In the genomic region with DNA sequence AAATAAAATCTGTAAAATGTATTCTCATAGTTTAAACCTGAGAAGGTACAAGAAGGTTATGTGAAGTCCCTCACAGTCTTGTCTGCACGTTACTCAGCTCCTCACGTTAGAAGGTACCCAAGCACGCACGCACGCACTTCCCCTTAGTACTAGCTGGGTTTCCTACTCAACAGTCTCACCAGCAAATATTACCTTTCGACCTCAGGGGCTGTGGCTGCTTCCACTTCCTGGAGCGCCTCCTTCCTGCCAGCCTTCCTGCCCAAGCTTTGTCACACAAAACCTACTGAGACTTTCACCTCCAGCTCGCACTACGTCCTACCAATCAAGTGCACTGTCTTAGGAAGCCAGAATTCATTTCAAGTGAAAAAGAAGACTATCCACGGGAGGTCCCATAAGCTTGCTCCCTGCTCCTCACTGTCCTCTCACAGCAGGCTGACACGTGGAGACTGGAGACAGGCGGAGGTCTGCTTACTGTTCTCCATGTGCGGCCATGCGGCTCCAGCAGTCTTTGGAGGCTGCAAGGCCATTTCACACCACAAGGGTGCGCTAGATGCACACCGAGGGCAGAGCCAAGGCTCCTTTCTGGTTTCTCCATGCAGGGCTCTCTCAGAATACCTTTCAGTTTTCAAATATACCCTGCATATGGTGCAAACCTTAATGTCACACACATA, we compare ENCODE assay signal across 8 mouse cellular contexts. TPM values are rescaled to one million over a fixed set of nuclear protein-coding genes. Genes with fewer than 3 reads are reported as not detected.
DNase-seq lines count a peak whose midpoint lies in the region; ATAC-seq lines count a peak whose summit lies in the region.

No protein-coding gene starts in this region.

- WGBS in heart, embryonic 14.5 days: 33% methylated on average over 16 of the region's 16 CpGs
- WGBS in liver, embryonic 12.5 days (ENCODE audit: insufficient replicate concordance): 14% methylated on average over 16 of the region's 16 CpGs
- WGBS in stomach, embryonic 15.5 days: 26% methylated on average over 16 of the region's 16 CpGs

- peak; percentile 58 for DNase-seq in c-Kit-negative CD71-positive TER-119-positive erythroid progenitor cells, embryonic 14.5 days (ENCODE audit: low read depth, low spot score)
- DNase-seq in fibroblast of lung, adult 2 months (ENCODE audit: low read depth): peak; percentile 44
- peak; percentile 96 for DNase-seq in kidney, postnatal 10 days
- DNase-seq in neural tube, embryonic 10.5 days (ENCODE audit: extremely low spot score, low spot score): peak; percentile 94

- H3K4me2 ChIP-seq in heart, embryonic 14.5 days (ENCODE audit: low read length): peak overlapping the region; percentile 35
- peak overlapping the region; percentile 52 for H3K4me2 ChIP-seq in liver, embryonic 12.5 days
- peak overlapping the region; percentile 43 for H3K4me2 ChIP-seq in stomach, embryonic 15.5 days

- ATAC-seq in CD4-positive, CD25-positive, alpha-beta regulatory T cell, adult 4 months: peak; percentile 97
- ATAC-seq in heart, embryonic 14.5 days (ENCODE audit: insufficient number of reproducible peaks, insufficient read depth, low FRiP score, low read depth): peak; percentile 51; the same call in 1 of the 2 replicates
- peak; percentile 75 for ATAC-seq in liver, embryonic 12.5 days
- peak; percentile 85 for ATAC-seq in stomach, embryonic 15.5 days (ENCODE audit: insufficient read depth, low FRiP score, low read depth)

- H3K9ac ChIP-seq in heart, embryonic 14.5 days (ENCODE audit: low read length): no peak overlapping the region
- peak overlapping the region; percentile 40 for H3K9ac ChIP-seq in liver, embryonic 12.5 days
- no peak overlapping the region for H3K9ac ChIP-seq in stomach, embryonic 15.5 days

- H3K4me1 ChIP-seq in heart, embryonic 14.5 days (ENCODE audit: control insufficient read depth in 2 of 2, insufficient read depth in 2 of 2, low read length in 2 of 2): peaks cover 8 to 31% of the 10 kb centered on the region in 2 experiments
- H3K4me1 ChIP-seq in liver, embryonic 12.5 days: peaks cover 65% of the 10 kb centered on the region
- H3K4me1 ChIP-seq in stomach, embryonic 15.5 days: peaks cover 4% of the 10 kb centered on the region; the same call in 1 of the 2 replicates

- no peaks in the 10 kb centered on the region for H3K27me3 ChIP-seq in heart, embryonic 14.5 days (ENCODE audit: control insufficient read depth, insufficient read depth, low read length)
- no peaks in the 10 kb centered on the region for H3K27me3 ChIP-seq in liver, embryonic 12.5 days (replicated peaks)
- no peaks in the 10 kb centered on the region for H3K27me3 ChIP-seq in stomach, embryonic 15.5 days (replicated peaks)

- no peaks in the 10 kb centered on the region for H3K9me3 ChIP-seq in heart, embryonic 14.5 days (ENCODE audit: control insufficient read depth, low read length)
- H3K9me3 ChIP-seq in liver, embryonic 12.5 days (replicated peaks): no peaks in the 10 kb centered on the region
- no peaks in the 10 kb centered on the region for H3K9me3 ChIP-seq in stomach, embryonic 15.5 days

- H3K27ac ChIP-seq in heart, embryonic 14.5 days (replicated peaks in 1 of 2; ENCODE audit: control insufficient read depth in 1 of 2, insufficient read depth in 1 of 2, low read depth in 2 of 2, low read length in 2 of 2): no peak overlapping the region
- peak overlapping the region; percentile 38; the same call in 1 of the 2 replicates for H3K27ac ChIP-seq in liver, embryonic 12.5 days
- peak overlapping the region; percentile 69 for H3K27ac ChIP-seq in stomach, embryonic 15.5 days

- peaks cover 17% of the 10 kb centered on the region for H3K36me3 ChIP-seq in heart, embryonic 14.5 days (ENCODE audit: control insufficient read depth, insufficient read depth, low read length)
- peaks cover 23% of the 10 kb centered on the region for H3K36me3 ChIP-seq in liver, embryonic 12.5 days
- H3K36me3 ChIP-seq in stomach, embryonic 15.5 days: no peaks in the 10 kb centered on the region

- no peak overlapping the region for H3K4me3 ChIP-seq in heart, embryonic 14.5 days (ENCODE audit: control insufficient read depth in 1 of 2, insufficient read depth in 1 of 2, low read depth in 1 of 2, low read length in 2 of 2)
- H3K4me3 ChIP-seq in liver, embryonic 12.5 days: peak overlapping the region; percentile 23; the same call in 1 of the 2 replicates
- H3K4me3 ChIP-seq in stomach, embryonic 15.5 days (replicated peaks): 0 out of 2 replicates have a peak overlapping the region, but pooled peaks have one; percentile 16

RNA-seq across cellular contexts. Expression of a gene that starts 18.5 kb away (rescaled TPM):
- 10 to 100 TPM; 20.5 to 20.9 TPM for polyA plus RNA-seq in CD4-positive, CD25-positive, alpha-beta regulatory T cell, adult 4 months (2017; shearing (Covaris generic))
- 31.3 and 31.5 TPM in 2 replicates for polyA plus RNA-seq in heart, embryonic 14.5 days (2014; fragmentation: Nextera tagmentation; extraction: Ambion mirVana)
- 31.6 and 34.6 TPM in 2 replicates for polyA plus RNA-seq in liver, embryonic 12.5 days (2016; fragmentation: Nextera tagmentation; extraction: Ambion mirVana)
- 27.8 and 29.8 TPM in 2 replicates for polyA plus RNA-seq in stomach, embryonic 15.5 days (2015; fragmentation: Nextera tagmentation; extraction: Ambion mirVana)

Comparison
In these comparisons a context has a peak if more than half of its experiments do, and no peak if none do; other contexts are left out.
1. DNase-seq: peak in every context shown above with its lines; median percentile 96 in kidney, postnatal 10 days; 94 in neural tube, embryonic 10.5 days; 58 in c-Kit-negative CD71-positive TER-119-positive erythroid progenitor cells, embryonic 14.5 days; 44 in fibroblast of lung, adult 2 months.
2. H3K27ac ChIP-seq: peak in liver, embryonic 12.5 days (single experiment) and stomach, embryonic 15.5 days (single experiment); none in heart, embryonic 14.5 days (0 of 2).
3. H3K4me3 ChIP-seq: peak in liver, embryonic 12.5 days (single experiment) and stomach, embryonic 15.5 days (single experiment); none in heart, embryonic 14.5 days (0 of 2).
4. Peak in every context shown above with its lines, with median percentiles within 50 percentile points of each other: ATAC-seq and H3K4me2 ChIP-seq.